Mouse (Mus musculus): ENCODE measurements around the gene Clic3. TPM values are rescaled to one million over a fixed set of nuclear protein-coding genes. Genes with fewer than 3 reads are reported as not detected.

Clic3 gene
- total and polyA plus RNA-seq, 3 experiments, result 0.15 to 0.27 TPM; not detected in 1

- Histone ChIP-seq H3K9ac (ENCODE audit: control insufficient read depth, low read depth, low read length, poor library complexity, severe bottlenecking) (peak overlapping the region; percentile 79), H3K27ac (ENCODE audit: control insufficient read depth, low read depth, low read length) (peak overlapping the region; percentile 83), H3K9me3 (replicated peaks; ENCODE audit: insufficient read depth, low read length) (no peaks in the 10 kb centered on the region), H3K36me3 (ENCODE audit: control insufficient read depth in 1 of 2, insufficient read depth in 2 of 2, low read length in 2 of 2) (no peaks in the 10 kb centered on the region), H3K4me3 (ENCODE audit: control insufficient read depth in 1 of 2, insufficient read depth in 1 of 2, low read depth in 2 of 2, low read length in 2 of 2) (peak overlapping the region; percentile 77 to 84), H3K27me3 (ENCODE audit: control insufficient read depth in 1 of 2, insufficient read depth in 2 of 2, low read length in 2 of 2) (no peaks in the 10 kb centered on the region), H3K79me2 (ENCODE audit: control insufficient read depth, insufficient read depth, low read length, poor library complexity) (peaks cover 8% of the 10 kb centered on the region; the same call in 1 of the 2 replicates), H3K4me1 (ENCODE audit: control insufficient read depth in 1 of 2, insufficient read depth in 2 of 2, low read length in 2 of 2) (peaks cover 4 to 11% of the 10 kb centered on the region in 2 experiments; a peak in 3 of 4 replicates)
- TF ChIP-seq ZNF384 (IDR thresholded peaks at IDR 0.05; ENCODE audit: low read depth, low read length), result no peak
- TF ChIP-seq USF1 (IDR thresholded peaks at IDR 0.05; ENCODE audit: low read depth, low read length), result no peak
- TF ChIP-seq CHD1 (IDR thresholded peaks at IDR 0.05; ENCODE audit: low read depth, low read length), result no peak
- TF ChIP-seq RAD21 (IDR thresholded peaks at IDR 0.05; ENCODE audit: low read depth, low read length), result no peak
- peak; percentile 56 for DNase-seq (ENCODE audit: low read depth, low spot score)
These were observed 3.5 kb downstream of the Clic3 start for GRCm38 (mm10) chr2:25460135-25460534.

GRCm38 (mm10) chr2:25460551-25461309 lies 4.1 kb downstream of the Clic3 start, which contains the start of gene Paxx:
Gene Paxx, minus strand, starts transcription at chr2:25461094.
- Histone ChIP-seq H3K79me2 (ENCODE audit: control insufficient read depth, insufficient read depth, low read length, poor library complexity) (peaks cover 8% of the 10 kb centered on the region; the same call in 1 of the 2 replicates), H3K4me1 (ENCODE audit: control insufficient read depth in 1 of 2, insufficient read depth in 2 of 2, low read length in 2 of 2) (peaks cover 4 to 11% of the 10 kb centered on the region in 2 experiments; a peak in 3 of 4 replicates), H3K36me3 (ENCODE audit: control insufficient read depth in 1 of 2, insufficient read depth in 2 of 2, low read length in 2 of 2) (no peaks in the 10 kb centered on the region), H3K27ac (ENCODE audit: control insufficient read depth, low read depth, low read length) (peak within 1 kb of the TSS; percentile 83), H3K4me3 (ENCODE audit: control insufficient read depth in 1 of 2, insufficient read depth in 1 of 2, low read depth in 2 of 2, low read length in 2 of 2) (peak within 1 kb of the TSS; percentile 77 to 84), H3K9me3 (replicated peaks; ENCODE audit: insufficient read depth, low read length) (no peaks in the 10 kb centered on the region), H3K9ac (ENCODE audit: control insufficient read depth, low read depth, low read length, poor library complexity, severe bottlenecking) (peak within 1 kb of the TSS; percentile 79), H3K27me3 (ENCODE audit: control insufficient read depth in 1 of 2, insufficient read depth in 2 of 2, low read length in 2 of 2) (no peaks in the 10 kb centered on the region)
- peak; percentile 100 for DNase-seq (ENCODE audit: low read depth, low spot score)
- TF ChIP-seq ZKSCAN1 (IDR thresholded peaks at IDR 0.05; ENCODE audit: low read depth, low read length) (no peak), CTCF (IDR thresholded peaks at IDR 0.05 in 2 of 3, conservative IDR thresholded peaks at IDR 0.05 in 1 of 3; ENCODE audit: control insufficient read depth in 1 of 3, insufficient read depth in 1 of 3, low read depth in 2 of 3, low read length in 3 of 3, poor library complexity in 1 of 3, severe bottlenecking in 1 of 3) (no peak), UBTF (IDR thresholded peaks at IDR 0.05; ENCODE audit: borderline replicate concordance, insufficient read depth, low read depth, low read length) (no peak), CHD1 (IDR thresholded peaks at IDR 0.05; ENCODE audit: low read depth, low read length) (no peak), MXI1 (IDR thresholded peaks at IDR 0.05; ENCODE audit: low read depth, low read length) (peak; percentile 75), ETS1 (IDR thresholded peaks at IDR 0.05; ENCODE audit: low read depth, low read length) (peak; percentile 50; the same call in 1 of the 2 replicates), MAZ (IDR thresholded peaks at IDR 0.05; ENCODE audit: low read depth, low read length) (0 out of 2 replicates have a peak, but pooled peaks have one; percentile 40), GATA1 (IDR thresholded peaks at IDR 0.05; ENCODE audit: low read depth, low read length) (no peak), ZNF384 (IDR thresholded peaks at IDR 0.05; ENCODE audit: low read depth, low read length) (no peak), TCF12 (IDR thresholded peaks at IDR 0.05; ENCODE audit: low read depth, low read length) (no peak; the same call in 1 of the 2 replicates), TAL1 (IDR thresholded peaks at IDR 0.05; ENCODE audit: low read length) (no peak), MAFK (IDR thresholded peaks at IDR 0.05; ENCODE audit: borderline replicate concordance, low read depth, low read length) (no peak), SMC3 (IDR thresholded peaks at IDR 0.05; ENCODE audit: low read depth, low read length) (no peak), GABPA (IDR thresholded peaks at IDR 0.05; ENCODE audit: low read depth, low read length) (no peak), ZC3H11A (IDR thresholded peaks at IDR 0.05; ENCODE audit: low read depth, low read length) (no peak), TBP (IDR thresholded peaks at IDR 0.05; ENCODE audit: low read depth, low read length) (peak; percentile 91), POLR2AphosphoS2 (IDR thresholded peaks at IDR 0.05; ENCODE audit: low read length) (peak; percentile 79), BHLHE40 (IDR thresholded peaks at IDR 0.05; ENCODE audit: borderline replicate concordance, low read depth, low read length) (peak; percentile 23; the same call in 1 of the 2 replicates), POLR2A (IDR thresholded peaks at IDR 0.05; ENCODE audit: control insufficient read depth in 1 of 2, insufficient read depth in 1 of 2, low read depth in 1 of 2, low read length in 2 of 2, poor library complexity in 1 of 2) (peak; percentile 87 to 89), EP300 (IDR thresholded peaks at IDR 0.05; ENCODE audit: low read depth in 1 of 2, low read length in 2 of 2) (no peak), USF1 (IDR thresholded peaks at IDR 0.05; ENCODE audit: low read depth, low read length) (peak; percentile 73; the same call in 1 of the 2 replicates), MEF2A (IDR thresholded peaks at IDR 0.05; ENCODE audit: extremely low read depth, insufficient replicate concordance, low read depth, low read length, poor library complexity, severe bottlenecking) (peak; percentile 64; the same call in 1 of the 2 replicates), MYB (IDR thresholded peaks at IDR 0.05; ENCODE audit: low read depth, low read length) (no peak), RCOR1 (IDR thresholded peaks at IDR 0.05; ENCODE audit: low read depth, low read length) (no peak), MAX (IDR thresholded peaks at IDR 0.05; ENCODE audit: low read length) (peak; percentile 74), NELFE (IDR thresholded peaks at IDR 0.05; ENCODE audit: low read depth, low read length) (peak; percentile 75), HCFC1 (IDR thresholded peaks at IDR 0.05; ENCODE audit: low read depth, low read length) (peak; percentile 82), E2F4 (IDR thresholded peaks at IDR 0.05; ENCODE audit: borderline replicate concordance, low read depth, low read length) (no peak)
